Mouse (Mus musculus): Measurements from ENCODE around the gene Slc29a1.
A peak's percentile ranks its signal among the peaks of the same experiment; 100 is the strongest.

The Slc29a1 gene

GRCm38 (mm10) chr17:45549617-45550181 lies 49.7 kb downstream of the Slc29a1 start, which contains the start of gene Tmem151b:
Gene Tmem151b, minus strand, starts transcription at chr17:45549677.
- DNase-seq = peak; percentile 78 to 87

GRCm38 (mm10) chr17:45548541-45549512 lies 50.6 kb downstream of the Slc29a1 start:
- peak; percentile 76 to 80 for DNase-seq

GRCm38 (mm10) chr17:45547461-45548190 lies 51.8 kb downstream of the Slc29a1 start:
- DNase-seq = peak; percentile 59 to 67

- peak; percentile 71 to 72 for DNase-seq
Measured at GRCm38 (mm10) chr17:45546941-45547340, 52.5 kb downstream of the Slc29a1 start.

GRCm38 (mm10) chr17:45545278-45545961 lies 54.0 kb downstream of the Slc29a1 start:
- peak; percentile 48 to 62 for DNase-seq

- peak; percentile 60 to 62 for DNase-seq
Measured at GRCm38 (mm10) chr17:45544873-45545277, 54.5 kb downstream of the Slc29a1 start.

GRCm38 (mm10) chr17:45544001-45544872 lies 55.2 kb downstream of the Slc29a1 start:
- DNase-seq = peak; percentile 58 to 59

- DNase-seq = peak in 1 of 2 experiments; percentile 46
Measured at GRCm38 (mm10) chr17:45543115-45543514, 56.3 kb downstream of the Slc29a1 start.

- peak; percentile 58 to 65 for DNase-seq
Measured at GRCm38 (mm10) chr17:45542705-45543104, 56.7 kb downstream of the Slc29a1 start.

GRCm38 (mm10) chr17:45542129-45542528 lies 57.3 kb downstream of the Slc29a1 start:
- DNase-seq = peak in 1 of 2 experiments; percentile 25

- DNase-seq = peak in 1 of 2 experiments; percentile 30
Measured at GRCm38 (mm10) chr17:45539664-45540063, 59.7 kb downstream of the Slc29a1 start.

GRCm38 (mm10) chr17:45538394-45538793 lies 61.0 kb downstream of the Slc29a1 start:
- no peak for DNase-seq

GRCm38 (mm10) chr17:45536264-45536663 lies 63.1 kb downstream of the Slc29a1 start:
- DNase-seq = no peak

Measured in cerebellum, postnatal 36 days (tissue).